Mouse (Mus musculus): Measurements from ENCODE around the gene Ppp4r1.

DNA sequence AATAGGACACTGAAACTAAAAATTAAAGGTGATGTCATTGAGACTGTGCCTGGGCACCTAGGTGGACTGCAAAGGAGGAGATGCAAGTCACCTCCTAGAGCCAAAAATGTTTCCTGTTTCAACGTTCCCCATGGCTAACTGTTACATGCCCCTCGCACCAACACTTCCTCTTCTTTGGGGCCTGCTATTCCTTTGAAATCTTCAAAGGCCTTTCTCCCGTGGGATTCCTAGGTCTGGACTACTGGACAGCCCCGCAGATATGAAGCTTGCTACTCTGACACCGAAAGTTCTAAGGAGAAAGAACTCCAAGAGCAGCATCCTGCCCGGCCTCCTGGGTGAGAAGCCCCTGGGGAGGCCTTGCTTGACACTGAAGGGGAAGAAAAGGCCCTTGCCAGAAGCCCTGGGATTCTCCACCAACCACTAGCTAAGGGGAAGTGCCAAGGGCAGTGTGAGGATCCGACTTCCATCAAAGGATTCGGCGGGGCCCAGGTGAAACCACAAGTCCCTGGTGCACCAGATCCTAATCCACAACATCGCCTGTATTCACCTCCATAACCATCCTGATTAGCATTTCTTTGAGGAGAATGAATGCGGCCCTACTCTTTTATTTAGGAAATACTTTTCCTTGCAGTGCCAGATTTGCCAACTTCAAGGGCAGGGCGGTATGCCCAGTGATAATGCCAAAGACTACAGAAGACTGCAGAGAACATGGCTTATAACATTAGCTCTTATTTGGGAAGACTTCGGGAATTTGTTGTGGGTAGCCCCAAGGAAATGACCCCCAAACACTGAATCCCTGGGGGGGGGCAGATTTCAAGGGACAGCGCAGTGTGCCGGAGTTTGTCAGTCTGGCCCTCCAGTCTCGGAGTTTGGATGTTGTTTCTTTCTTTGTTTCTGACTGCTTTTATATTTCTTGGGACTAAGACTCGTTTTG is 11.1 kb upstream of the Ppp4r1 start:
- TF ChIP-seq POLR2A (IDR thresholded peaks at IDR 0.05; ENCODE audit: borderline replicate concordance, control insufficient read depth, low read depth, low read length) (no peak), CTCF (IDR thresholded peaks at IDR 0.05; ENCODE audit: control insufficient read depth, insufficient read depth, low read length) (no peak)

All from bone marrow, adult 2 months (tissue).